Mouse (Mus musculus) gastrocnemius, postnatal 25 days (tissue): ENCODE measurements at regions not wholly inside any gene's neighbourhood (a gene's known extent, or its start where the extent isn't known, plus 50 kb on each side); places are given as distances from the start of the nearest gene placed in this dataset.

Source experiments
- DNase-seq: peaks from one replicate; pipeline ENCODE4 v3.0.0; 2022

DNA sequence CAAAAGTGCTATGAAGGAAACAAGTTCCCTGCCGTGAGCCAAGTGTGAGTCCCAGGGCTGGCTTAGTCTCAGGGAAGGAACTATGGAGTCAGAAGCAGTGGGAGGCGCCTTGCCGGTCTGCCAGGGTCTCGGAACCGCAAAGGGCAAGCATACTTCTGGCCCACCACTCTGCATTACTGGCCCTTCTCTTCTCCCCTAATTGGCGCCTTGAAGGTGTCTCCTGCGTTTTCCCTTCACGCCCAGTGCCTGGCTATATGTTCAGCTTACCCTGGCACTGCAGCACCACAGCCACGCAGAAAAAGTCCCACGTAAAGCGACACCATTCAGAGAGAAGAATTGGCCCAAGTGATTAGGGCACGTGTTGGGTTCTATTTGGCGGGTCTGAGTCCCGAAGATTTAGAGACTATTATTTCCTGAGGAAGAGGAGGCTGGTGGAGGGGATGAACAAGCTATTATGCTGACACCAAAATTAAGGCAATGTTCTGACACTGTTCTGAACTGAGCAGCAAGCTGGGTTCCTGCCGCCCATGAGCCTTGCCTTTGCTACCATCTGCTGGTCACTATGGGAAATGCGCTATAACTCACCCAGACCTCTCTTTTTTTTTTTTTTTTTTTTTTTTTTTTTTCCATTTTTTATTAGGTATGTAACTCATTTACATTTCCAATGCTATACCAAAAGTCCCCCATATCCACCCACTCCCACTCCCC, 288.5 kb upstream of the Jmjd1c start:
- DNase-seq = peak; percentile 14

DNA sequence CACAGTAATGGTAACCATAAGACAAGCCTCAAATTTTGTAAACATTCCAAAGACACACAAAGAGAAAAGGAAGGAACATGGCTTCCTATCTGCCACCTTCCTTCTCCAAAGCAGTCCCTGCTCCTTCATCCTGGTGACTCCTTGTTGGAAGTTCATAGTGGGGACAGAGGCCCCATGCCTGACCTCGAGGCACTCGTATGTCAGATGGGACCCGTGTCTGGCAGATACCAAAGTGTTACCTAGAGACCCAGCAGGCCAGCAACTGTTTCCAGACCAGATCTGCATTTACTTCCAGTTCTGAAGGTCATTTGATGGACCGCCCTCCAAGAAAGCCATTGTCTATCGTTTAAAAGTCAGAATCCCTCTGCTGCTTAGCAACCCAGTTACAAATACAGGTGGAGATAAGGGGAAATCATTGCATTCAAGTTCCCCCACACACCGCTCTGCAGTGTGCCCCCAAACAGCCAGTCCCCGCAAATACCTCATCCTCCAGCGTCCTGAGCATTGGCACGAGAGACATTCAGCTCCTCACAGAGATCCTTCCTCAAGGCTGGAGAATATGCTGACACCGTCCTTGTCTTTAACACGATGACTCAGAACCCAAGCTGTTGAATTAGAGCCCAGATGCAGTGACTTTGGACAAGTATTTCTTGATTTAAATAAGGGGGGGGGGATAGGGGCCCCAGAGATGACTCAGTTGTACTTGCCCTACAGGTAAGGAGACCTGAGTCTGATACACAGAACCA, 283.2 kb upstream of the Jmjd1c start:
- DNase-seq = no peak

DNA sequence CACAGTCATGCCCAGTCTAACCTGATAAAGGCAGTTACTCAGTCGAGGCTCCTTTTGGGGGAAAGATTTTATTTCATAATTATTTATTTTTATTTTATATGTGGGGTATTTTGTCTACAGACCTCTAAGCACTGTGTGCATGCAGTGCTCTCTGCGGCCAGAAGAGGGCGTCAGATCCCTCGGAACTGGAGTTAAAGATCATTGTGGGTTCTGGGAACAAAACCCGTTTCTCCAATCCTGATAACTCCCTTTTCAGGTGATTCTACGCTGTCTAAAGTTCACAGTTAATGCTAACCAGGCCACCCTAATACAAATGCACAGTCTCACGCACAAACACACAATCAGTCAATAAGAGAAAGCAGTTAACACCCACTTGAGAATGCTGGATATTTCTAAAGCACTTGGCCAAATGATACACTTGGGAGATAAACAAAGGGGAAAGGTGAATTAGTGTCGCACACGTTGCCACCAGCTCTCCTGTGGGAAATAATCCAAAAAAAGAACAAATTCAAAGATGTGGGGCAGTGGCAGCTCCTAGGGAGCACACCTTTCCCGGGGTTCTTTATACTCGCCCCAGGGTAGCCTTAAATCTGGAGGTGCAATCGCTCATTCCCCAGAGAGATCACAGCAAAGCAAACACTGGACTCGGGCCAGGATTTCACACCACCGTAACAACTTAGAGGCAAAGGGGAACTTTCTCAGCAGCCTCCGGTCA, 281.9 kb upstream of the Jmjd1c start:
- no peak for DNase-seq

DNA sequence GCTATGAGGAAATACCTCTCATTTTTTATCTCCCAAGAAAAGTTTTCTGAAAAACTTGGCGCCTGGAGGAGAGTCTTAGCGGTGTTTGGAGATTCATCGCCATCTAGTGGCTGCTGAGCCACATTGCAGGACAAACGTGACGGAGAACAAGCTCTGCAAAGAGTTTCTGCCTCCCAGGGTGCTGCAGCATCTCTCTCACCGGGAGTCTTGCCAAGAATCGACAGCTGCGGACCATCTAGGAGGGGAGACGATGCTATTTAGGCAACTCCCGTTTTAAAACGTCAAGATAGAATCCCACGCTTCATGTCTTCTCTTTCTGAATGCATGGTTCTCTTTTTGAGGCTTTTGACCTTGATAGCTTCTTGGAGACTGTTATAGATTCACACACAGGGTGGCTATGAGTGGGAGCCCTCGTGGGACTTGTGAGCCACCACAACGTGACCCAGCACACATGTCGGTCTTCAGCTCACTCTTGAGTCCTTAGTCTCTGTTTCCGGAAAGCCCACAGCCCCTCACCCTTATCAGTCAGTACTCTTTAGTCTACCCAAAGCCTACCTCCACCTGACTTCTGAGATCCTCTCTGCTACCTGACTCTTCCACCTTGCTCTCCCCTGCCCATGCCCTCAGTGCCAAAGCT, 281.2 kb upstream of the Jmjd1c start:
- peak; percentile 67 for DNase-seq

DNA sequence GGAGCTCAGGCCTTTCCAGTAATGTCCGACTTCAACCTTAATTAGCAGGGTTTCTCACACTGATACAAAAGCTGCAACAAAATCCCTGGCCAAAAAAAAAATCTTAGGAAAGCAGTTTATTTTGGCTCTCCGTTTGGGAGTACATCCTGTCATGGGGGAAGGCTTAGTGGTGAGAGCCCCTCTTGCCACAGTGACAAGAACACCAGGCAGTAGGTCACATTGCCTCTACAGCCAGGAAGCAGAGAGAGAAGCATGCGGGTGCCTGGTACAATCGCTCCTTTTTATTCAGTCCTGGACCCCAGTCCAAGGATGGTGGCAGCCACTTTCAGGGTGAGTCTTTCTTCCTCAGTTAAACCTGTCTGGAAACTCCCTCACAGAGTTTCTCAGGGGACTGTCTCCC, 280.0 kb upstream of the Jmjd1c start:
- no peak for DNase-seq

DNA sequence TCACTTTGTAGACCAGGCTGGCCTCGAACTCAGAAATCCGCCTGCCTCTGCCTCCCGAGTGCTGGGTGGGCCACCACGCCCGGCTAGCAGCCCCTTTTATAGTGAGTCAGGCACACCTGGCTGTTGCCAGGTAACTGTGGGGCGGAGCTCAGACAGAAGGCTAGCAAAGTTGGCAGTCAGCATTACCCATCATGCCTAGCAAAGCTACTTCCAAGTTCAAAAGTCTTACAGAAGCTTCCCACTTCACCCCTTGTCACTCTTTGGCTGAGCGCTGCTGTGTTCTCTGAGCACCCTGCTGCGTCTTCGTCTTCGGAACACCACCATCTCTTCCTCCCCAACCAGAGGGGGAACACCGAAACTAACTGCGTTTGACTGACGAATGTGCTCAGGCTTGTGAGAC, 279.1 kb upstream of the Jmjd1c start:
- DNase-seq = no peak

DNA sequence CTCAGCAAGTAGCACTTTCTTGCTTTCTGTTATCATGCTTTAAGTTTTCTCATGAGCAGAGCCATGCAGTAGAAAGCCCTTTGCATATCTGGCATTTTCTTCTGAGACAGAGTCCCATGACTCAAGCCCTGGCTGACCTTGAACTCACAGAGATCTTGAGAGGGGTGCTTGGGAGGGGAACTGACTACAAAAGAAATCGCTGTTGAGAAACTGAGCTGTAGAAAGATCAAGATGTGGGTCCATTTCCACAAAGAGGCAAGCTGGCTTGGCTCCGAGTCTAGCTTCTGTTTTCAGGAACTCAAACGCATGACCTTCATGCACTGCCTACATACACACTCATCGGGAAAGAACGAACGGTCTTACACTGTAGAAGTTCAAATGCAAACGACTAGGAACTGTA, 278.0 kb upstream of the Jmjd1c start:
- no peak for DNase-seq

DNA sequence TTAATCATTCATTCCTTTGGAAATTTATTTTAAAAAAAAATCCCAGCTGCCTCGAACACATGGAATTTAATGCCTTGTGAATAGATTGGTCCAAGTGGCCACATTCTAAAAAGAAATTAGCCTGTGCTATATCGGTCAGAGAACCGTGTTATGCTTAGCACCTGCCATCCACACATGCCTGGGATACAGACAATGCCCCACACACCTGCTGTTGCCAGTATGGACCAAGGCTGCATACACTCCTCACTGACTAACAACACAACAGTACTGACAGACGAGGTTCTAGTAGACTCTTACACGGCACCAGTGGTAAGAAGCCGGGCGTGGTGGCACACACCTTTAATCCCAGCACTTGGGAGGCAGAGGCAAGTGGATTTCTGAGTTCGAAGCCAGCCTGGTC, 276.4 kb upstream of the Jmjd1c start:
- no peak for DNase-seq

DNA sequence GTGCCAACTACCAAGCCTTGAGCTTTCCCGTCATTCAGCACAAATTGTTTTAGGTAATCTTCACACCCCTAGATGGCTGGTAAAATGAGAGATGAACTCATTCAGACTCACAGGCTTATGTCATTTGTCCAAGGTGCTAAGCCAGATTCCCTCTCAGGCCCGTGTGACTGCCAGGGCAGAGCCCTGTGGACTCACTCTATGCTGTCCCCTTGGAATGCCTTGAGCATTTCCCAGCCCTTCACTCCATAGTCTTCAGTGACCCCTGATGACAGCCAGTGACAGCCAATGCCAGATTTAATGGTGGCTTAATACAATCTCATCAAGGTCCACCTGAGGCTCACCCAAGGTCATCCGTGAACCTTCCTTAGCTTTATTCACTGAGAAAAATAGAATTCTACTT, 270.2 kb upstream of the Jmjd1c start:
- no peak for DNase-seq

DNA sequence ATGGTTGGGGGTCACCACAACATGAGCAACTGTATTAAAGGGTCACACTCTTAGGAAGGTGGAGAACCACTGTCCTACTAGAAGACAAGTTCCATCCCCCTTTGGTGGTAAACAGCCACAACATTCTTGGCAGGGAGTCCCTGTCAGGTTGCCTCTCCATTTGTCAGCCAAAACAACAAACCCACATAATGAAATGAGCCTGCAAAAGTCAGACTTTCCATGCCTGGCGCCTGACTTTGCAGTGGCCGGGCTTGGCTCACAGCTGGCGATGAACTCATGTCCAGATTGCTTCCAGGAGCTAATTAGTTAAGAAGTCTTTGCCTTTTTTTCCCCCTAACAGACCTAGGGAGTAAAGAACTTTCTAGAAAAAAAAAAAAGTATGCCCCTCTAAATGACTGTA, 269.6 kb upstream of the Jmjd1c start:
- DNase-seq = peak; percentile 29

DNA sequence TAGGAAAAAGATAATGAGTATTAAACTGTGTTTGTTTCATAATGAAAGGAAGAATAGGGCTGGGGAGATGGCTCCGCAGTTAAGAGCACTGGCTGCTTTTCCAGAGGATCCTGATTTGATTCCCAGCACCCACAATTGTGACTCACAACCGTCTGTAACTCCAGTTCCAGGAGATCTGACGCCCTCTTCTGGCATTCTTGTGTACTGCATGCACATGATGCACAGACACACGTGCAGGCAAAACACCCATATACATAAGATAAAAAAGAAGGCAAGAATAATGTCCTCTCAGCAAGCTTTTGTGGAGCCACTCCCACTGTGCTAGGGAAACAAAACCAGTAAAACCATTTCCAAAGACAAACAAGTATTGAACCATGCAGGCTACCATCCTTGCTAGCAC, 261.0 kb upstream of the Jmjd1c start:
- no peak for DNase-seq

DNA sequence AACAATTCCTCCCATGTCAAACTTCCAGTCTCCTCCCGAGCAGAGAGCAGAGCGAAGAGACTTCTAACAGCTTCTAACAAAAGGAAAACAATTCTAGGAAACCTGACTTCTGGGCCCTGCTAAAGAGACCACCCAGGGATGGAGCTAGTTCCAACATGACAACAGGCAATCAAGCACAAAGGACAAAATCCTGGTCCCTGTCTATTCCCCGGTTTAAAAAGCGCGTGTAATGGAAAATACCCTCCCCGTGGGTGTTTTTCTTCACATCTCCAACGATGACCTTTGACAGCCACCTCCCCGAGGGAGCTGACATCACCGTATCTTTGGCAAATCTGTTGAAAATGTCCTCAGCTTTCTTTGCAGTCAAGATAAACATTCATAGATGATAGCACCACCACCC, 256.9 kb upstream of the Jmjd1c start:
- peak; percentile 34 for DNase-seq

DNA sequence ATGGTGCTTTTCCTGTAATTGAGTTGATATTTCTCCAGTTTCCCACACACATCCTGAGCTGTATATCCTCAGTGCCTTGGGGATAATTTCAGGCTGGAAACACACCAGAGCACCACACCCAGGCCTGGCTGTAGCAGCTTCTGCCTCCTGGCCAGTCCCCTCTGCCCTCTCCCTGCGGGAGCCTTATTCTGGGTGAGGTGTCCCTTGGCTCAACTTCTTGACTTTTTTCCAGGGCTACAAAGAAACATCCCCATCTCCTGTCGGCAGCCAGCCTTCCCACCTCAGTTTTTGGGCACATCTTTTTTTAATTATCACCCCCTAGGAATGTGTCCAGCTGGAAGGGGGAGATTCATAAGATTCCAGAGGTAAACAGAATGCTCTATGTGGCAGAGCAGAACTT, 252.7 kb upstream of the Jmjd1c start:
- DNase-seq = peak; percentile 52

DNA sequence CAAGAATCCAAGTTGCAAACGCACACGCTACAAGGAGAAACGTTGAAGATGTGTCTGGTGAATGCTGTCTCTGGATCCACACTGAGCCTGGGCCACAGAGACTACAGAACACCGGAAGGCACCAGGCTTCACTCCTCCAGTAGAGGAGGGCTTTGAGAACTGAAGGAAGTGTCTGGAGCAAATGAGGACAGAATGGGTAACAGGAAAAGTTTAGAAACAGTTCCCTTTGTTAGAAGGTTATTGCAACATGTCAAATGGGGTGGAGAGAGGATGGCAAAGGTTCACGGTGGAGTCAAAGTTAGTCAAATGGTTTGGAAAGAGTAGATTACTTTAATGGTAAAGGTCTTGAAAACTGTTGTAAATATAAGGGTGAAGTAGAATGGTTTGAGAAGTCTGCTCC, 247.1 kb upstream of the Jmjd1c start:
- no peak for DNase-seq

DNA sequence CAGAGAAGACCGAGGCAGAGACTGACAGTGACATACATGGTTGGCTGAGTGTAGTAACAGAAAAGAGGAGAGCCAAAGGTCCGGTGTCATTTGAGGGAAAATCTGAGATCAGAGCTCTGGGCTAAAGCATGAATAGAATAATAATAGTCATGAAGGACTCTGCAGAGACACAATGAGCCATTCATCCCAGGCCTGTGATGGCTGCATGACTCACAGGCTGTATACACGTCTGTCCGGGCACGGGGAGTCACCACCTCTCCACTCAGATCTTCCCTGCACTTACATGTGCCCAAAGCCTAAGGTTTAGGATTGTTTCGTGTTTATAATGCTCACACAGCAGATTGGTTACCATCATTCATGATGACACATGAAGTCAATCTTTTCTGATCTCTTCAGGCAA, 246.2 kb upstream of the Jmjd1c start:
- DNase-seq = no peak

DNA sequence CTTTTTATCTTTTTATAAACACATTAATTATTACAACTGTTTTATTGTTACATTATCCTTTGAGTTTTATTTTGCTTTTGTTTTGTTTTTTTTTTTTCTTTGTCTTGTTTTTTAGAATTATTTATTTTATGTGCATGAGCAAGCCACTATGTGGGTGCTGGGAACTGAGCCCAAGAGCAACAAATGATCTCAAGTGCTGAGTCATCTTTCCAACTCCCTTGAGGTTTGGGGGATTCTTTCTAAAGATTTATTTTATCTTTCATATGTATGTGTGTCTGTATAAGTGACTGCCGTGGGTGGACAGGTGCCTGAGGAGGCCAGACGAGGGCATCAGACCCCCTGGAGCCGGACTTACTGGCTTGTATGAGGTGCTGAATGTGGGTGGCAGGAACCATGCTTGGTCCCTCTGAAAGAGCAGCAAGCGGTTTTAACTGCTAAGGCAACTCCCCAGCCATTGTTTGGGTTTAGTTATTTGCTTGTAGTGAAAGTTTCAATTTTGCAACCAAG, 244.9 kb upstream of the Jmjd1c start:
- no peak for DNase-seq

DNA sequence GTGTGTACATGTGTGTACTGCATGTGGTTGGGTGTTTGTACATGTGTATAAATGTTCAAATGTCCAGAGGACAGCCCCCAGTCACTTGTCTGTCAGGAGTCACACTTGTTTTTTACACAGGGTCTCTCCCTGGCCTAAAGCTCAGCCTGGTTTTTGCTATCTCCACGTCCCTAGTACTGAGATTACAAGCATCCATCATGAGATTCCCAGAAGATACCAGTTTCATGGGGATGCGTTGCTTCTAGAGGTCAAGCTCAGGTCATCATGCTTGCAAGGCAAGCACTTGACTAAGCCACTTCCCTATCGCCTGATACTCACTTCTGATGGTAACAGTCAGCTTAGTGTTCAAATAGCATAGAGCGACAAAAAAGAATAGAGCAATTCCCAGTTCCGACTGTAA, 244.1 kb upstream of the Jmjd1c start:
- DNase-seq = no peak

DNA sequence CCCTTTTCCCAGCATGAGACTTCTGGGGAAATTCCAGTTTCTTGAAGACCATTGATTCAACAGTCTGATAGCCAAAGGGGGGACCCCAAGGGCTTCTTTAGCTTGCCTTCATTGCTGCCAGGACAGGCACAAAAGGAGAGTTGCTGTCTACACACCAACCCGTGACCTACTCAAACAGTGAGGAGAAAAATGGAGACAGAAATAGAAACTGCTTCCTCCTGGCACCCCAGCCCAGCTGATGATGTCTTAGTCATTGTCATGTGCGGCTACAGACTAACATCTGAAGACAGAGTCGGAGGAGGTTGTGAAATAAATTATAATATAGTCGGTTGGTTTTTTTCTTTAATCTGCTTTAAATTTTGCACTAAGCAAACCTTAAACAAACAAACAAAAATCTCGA, 243.2 kb upstream of the Jmjd1c start:
- DNase-seq = no peak

DNA sequence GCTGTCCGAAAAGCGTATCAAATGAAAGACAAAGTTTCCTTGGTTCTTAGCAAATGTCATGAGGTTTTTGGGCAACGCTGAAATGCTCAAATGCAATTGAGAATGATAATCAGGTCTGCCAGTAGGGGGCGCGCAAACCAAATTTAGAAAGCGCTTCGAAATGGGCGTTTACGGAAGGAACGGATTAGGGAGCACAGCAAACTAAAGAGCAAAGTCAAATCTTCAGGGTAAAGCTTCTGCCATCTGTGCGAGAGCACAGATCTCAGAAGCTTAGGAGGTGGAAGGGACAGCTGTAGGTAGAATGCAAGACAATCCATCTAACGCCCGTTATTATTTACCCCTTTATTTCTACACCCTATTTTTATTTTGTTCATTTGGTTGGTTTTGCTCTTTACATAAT, 242.7 kb upstream of the Jmjd1c start:
- DNase-seq = peak; percentile 68

DNA sequence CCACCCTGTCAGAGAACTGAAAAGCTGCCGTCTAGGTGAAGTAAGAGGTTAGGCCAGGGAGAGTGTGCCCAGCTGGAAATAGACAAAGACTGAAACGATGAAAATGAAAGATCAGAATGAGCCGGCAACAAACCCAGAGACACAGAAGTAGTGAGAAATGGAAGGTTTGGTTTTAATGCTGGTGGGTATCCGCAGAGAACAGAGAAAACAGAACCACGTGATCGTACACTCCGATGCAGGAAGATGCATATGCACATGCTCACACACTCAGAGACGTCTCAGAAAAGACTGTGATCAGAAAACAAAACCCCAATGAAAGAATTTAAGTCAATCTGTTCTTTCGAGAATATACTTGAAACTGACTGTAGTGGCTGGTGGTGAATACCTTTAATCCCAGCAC, 241.0 kb upstream of the Jmjd1c start:
- no peak for DNase-seq

DNA sequence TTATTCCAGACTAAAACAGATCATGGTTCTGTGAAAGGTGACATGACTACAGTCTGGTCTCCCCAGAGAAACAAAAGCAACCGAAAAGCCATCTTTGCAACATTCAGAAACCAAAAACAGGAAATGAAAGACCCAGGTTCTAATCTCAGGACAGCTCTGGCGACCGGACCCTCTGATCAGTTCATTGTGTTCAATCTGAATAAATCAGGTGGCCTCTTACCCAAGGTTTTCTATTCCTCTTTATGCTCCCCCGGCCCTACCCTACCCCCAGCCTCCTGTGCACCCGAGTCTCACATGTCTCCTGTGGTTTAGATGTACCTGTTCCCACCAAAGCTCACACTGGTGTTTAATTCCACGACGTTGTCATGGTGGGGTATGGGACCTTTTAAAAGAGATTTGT, 238.6 kb upstream of the Jmjd1c start:
- no peak for DNase-seq

DNA sequence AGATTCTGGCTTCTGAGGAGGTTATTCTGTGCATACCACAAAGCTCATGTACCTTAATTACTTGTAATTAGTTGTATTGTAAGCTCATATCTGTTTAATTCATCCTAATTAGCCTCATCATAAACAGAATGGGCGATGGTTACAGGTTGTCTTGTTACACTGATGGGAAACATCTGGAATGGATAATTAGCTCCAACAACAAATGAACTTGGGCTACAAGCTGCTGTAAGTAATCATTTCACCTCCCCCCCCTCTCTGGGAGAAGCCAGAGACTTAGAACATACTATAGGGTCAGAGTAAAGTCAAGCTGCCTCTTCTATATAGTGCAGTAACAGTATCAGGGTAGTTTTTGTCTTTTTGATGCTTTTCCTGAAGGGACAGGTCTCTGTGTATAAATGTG, 234.5 kb upstream of the Jmjd1c start:
- no peak for DNase-seq
